Mouse (Mus musculus) CH12.LX (cell line): ENCODE measurements at regions not wholly inside any gene's neighbourhood (a gene's known extent, or its start where the extent isn't known, plus 50 kb on each side); places are given as distances from the start of the nearest gene placed in this dataset.

Experiments
- DNase-seq: peaks from one replicate; pipeline ENCODE4 v3.0.0-alpha.2; 2013; ENCODE audit errors: extremely low read depth
- H3K27ac ChIP-seq: 2 replicates; pipeline ENCODE4 v1.5.1; 2012; ENCODE audit warnings: low read depth, mild to moderate bottlenecking, control low read depth, moderate library complexity; ENCODE audit not compliant: insufficient read depth
- H3K27me3 ChIP-seq: replicated peaks from 2 replicates; pipeline ENCODE3; 2012; ENCODE audit warnings: inconsistent platforms
- H3K36me3 ChIP-seq, 2 experiments: replicated peaks in 1 of 2; 2 replicates each; pipeline versions ENCODE3 to v1.6.1; 2012; ENCODE audit warnings: inconsistent platforms in 1 of 2, low read length in 1 of 2, mild to moderate bottlenecking in 1 of 2, mixed read lengths in 1 of 2, moderate library complexity in 1 of 2; ENCODE audit not compliant: control insufficient read depth in 1 of 2, insufficient read depth in 1 of 2
- H3K4me1 ChIP-seq, 2 experiments: 2 replicates each; pipeline ENCODE4 v1.6.1; 2012; ENCODE audit warnings: inconsistent platforms in 1 of 2, moderate library complexity in 1 of 2; ENCODE audit not compliant: insufficient read depth in 2 of 2, control insufficient read depth in 1 of 2
- H3K4me2 ChIP-seq: 2 replicates; pipeline ENCODE4 v1.6.1; 2012; ENCODE audit warnings: low read depth, mild to moderate bottlenecking, control low read depth; ENCODE audit not compliant: poor library complexity, insufficient read depth, severe bottlenecking
- H3K4me3 ChIP-seq, 3 experiments: fragments of 150-350 bp in 1 of 3; sonication (generic) in 1 of 3; replicated peaks in 1 of 3; 2 replicates each; pipeline versions ENCODE3 to v1.5.1; 2011 to 2012; ENCODE audit warnings: low read depth in 2 of 3, low read length in 2 of 3, mild to moderate bottlenecking in 2 of 3, moderate library complexity in 2 of 3, control low read depth in 1 of 3, improper control_type of control experiment in 1 of 3, inconsistent platforms in 1 of 3, mixed read lengths in 1 of 3; ENCODE audit not compliant: poor library complexity in 1 of 3
- H3K79me2 ChIP-seq: replicated peaks from 2 replicates; pipeline ENCODE4 v1.6.1; 2012; ENCODE audit warnings: mild to moderate bottlenecking, moderate library complexity; ENCODE audit not compliant: control insufficient read depth, poor library complexity, insufficient read depth, severe bottlenecking; ENCODE audit errors: extremely low read depth
- H3K9ac ChIP-seq: 2 replicates; pipeline ENCODE4 v1.6.1; 2012; ENCODE audit warnings: low read depth, mild to moderate bottlenecking, control low read depth, moderate library complexity; ENCODE audit not compliant: insufficient read depth
- H3K9me3 ChIP-seq: replicated peaks from 2 replicates; pipeline ENCODE3; 2012; ENCODE audit warnings: low read length, inconsistent platforms, mixed read lengths
- CHD1 ChIP-seq: IDR thresholded peaks from 2 replicates; pipeline ENCODE4 v1.6.1; 2012; ENCODE audit warnings: low read depth, low read length, improper control_type of control experiment, inconsistent platforms
- CHD2 ChIP-seq: IDR thresholded peaks from 2 replicates; pipeline ENCODE4 v1.6.1; 2011; ENCODE audit warnings: low read length, improper control_type of control experiment
- ELF1 ChIP-seq: IDR thresholded peaks from 2 replicates; pipeline ENCODE4 v1.6.1; 2014; ENCODE audit warnings: low read depth, mild to moderate bottlenecking, inconsistent platforms, low read length, improper control_type of control experiment
- ETS1 ChIP-seq: conservative IDR thresholded peaks from 2 replicates; pipeline ENCODE4 v1.6.1; 2012; ENCODE audit warnings: low read depth, mild to moderate bottlenecking, inconsistent platforms, low read length, improper control_type of control experiment, moderate library complexity
- GABPA ChIP-seq: IDR thresholded peaks from 2 replicates; pipeline ENCODE4 v1.6.1; 2012; ENCODE audit warnings: low read depth, low read length, improper control_type of control experiment, inconsistent platforms; ENCODE audit not compliant: insufficient replicate concordance
- HCFC1 ChIP-seq: IDR thresholded peaks from 2 replicates; pipeline ENCODE4 v1.6.1; 2012; ENCODE audit warnings: low read depth, mild to moderate bottlenecking, inconsistent platforms, low read length, improper control_type of control experiment
- IRF4 ChIP-seq: IDR thresholded peaks from 2 replicates; pipeline ENCODE4 v1.6.1; 2014; ENCODE audit warnings: low read depth, mild to moderate bottlenecking, inconsistent platforms, low read length, improper control_type of control experiment
- JUN ChIP-seq: IDR thresholded peaks from 2 replicates; pipeline ENCODE4 v1.6.1; 2011; ENCODE audit warnings: low read depth, mild to moderate bottlenecking, low read length, improper control_type of control experiment, moderate library complexity; ENCODE audit not compliant: insufficient read depth
- JUND ChIP-seq: conservative IDR thresholded peaks from 2 replicates; pipeline ENCODE4 v1.6.1; 2011; ENCODE audit warnings: low read depth, low read length, improper control_type of control experiment
- KAT2A ChIP-seq: IDR thresholded peaks from 2 replicates; pipeline ENCODE4 v1.6.1; 2012; ENCODE audit warnings: low read length, improper control_type of control experiment, inconsistent platforms; ENCODE audit not compliant: insufficient replicate concordance
- MAFK ChIP-seq: IDR thresholded peaks from 2 replicates; pipeline ENCODE4 v1.6.1; 2011; ENCODE audit warnings: low read length, improper control_type of control experiment; ENCODE audit not compliant: insufficient replicate concordance
- MAX ChIP-seq: IDR thresholded peaks from 2 replicates; pipeline ENCODE4 v1.6.1; 2011; ENCODE audit warnings: low read length, improper control_type of control experiment
- MAZ ChIP-seq: IDR thresholded peaks from 2 replicates; pipeline ENCODE4 v1.6.1; 2012; ENCODE audit warnings: low read depth, mild to moderate bottlenecking, inconsistent platforms, low read length, improper control_type of control experiment, moderate library complexity
- MEF2A ChIP-seq: IDR thresholded peaks from 2 replicates; pipeline ENCODE4 v1.6.1; 2014; ENCODE audit warnings: low read depth, mild to moderate bottlenecking, inconsistent platforms, low read length, improper control_type of control experiment, borderline replicate concordance
- MYC ChIP-seq: IDR thresholded peaks from 2 replicates; pipeline ENCODE4 v1.6.1; 2011; ENCODE audit warnings: low read depth, mild to moderate bottlenecking, improper control_type of control experiment, low read length
- PAX5 ChIP-seq: IDR thresholded peaks from 2 replicates; pipeline ENCODE4 v1.6.1; 2012; ENCODE audit warnings: low read length, inconsistent platforms, mixed read lengths
- POLR2A ChIP-seq: IDR thresholded peaks from 2 replicates; pipeline ENCODE4 v1.6.1; 2011; ENCODE audit warnings: low read depth, mild to moderate bottlenecking, improper control_type of control experiment, low read length
- RAD21 ChIP-seq: IDR thresholded peaks from 2 replicates; pipeline ENCODE4 v1.6.1; 2011; ENCODE audit warnings: low read depth, mild to moderate bottlenecking, low read length, improper control_type of control experiment, moderate library complexity
- RCOR1 ChIP-seq: conservative IDR thresholded peaks from 2 replicates; pipeline ENCODE4 v1.6.1; 2012; ENCODE audit warnings: low read depth, mild to moderate bottlenecking, inconsistent platforms, low read length, improper control_type of control experiment
- SMC3 ChIP-seq: IDR thresholded peaks from 2 replicates; pipeline ENCODE4 v1.6.1; 2011; ENCODE audit warnings: low read depth, low read length, improper control_type of control experiment
- TCF12 ChIP-seq: IDR thresholded peaks from 2 replicates; pipeline ENCODE4 v1.6.1; 2014; ENCODE audit warnings: low read depth, mild to moderate bottlenecking, inconsistent platforms, low read length, improper control_type of control experiment
- UBTF ChIP-seq: IDR thresholded peaks from 2 replicates; pipeline ENCODE4 v1.6.1; 2012; ENCODE audit warnings: low read depth, mild to moderate bottlenecking, inconsistent platforms, low read length, improper control_type of control experiment, moderate library complexity
- USF2 ChIP-seq: conservative IDR thresholded peaks from 2 replicates; pipeline ENCODE4 v1.6.1; 2011; ENCODE audit warnings: low read depth, low read length, improper control_type of control experiment
- ZKSCAN1 ChIP-seq: IDR thresholded peaks from 2 replicates; pipeline ENCODE4 v1.6.1; 2012; ENCODE audit warnings: low read depth, inconsistent platforms, low read length, improper control_type of control experiment, borderline replicate concordance
- ZMIZ1 ChIP-seq: IDR thresholded peaks from 2 replicates; pipeline ENCODE4 v1.6.1; 2012; ENCODE audit warnings: low read depth, mild to moderate bottlenecking, inconsistent platforms, low read length, improper control_type of control experiment
- ZNF384 ChIP-seq: IDR thresholded peaks from 2 replicates; pipeline ENCODE4 v1.6.1; 2012; ENCODE audit warnings: low read depth, low read length, improper control_type of control experiment, inconsistent platforms
- dilution Hi-C: fragments of 300-500 bp; cut with MboI; formaldehyde crosslinking; loops from 2 replicates; pipeline ENCODE4 v1.14.3; 2020; ENCODE audit warnings: low sequenced_read_pairs; ENCODE audit not compliant: extremely low pct_unique_long_range_greater_than_20kb, extremely low pct_ligation_motif_present
- in situ Hi-C: fragments of 300-500 bp; cut with MboI; formaldehyde crosslinking; loops from 3 replicates; pipeline ENCODE4 v1.14.3; 2019; ENCODE audit warnings: low sequenced_read_pairs, low pct_ligation_motif_present, low pct_unique_long_range_greater_than_20kb, mixed read lengths

DNA sequence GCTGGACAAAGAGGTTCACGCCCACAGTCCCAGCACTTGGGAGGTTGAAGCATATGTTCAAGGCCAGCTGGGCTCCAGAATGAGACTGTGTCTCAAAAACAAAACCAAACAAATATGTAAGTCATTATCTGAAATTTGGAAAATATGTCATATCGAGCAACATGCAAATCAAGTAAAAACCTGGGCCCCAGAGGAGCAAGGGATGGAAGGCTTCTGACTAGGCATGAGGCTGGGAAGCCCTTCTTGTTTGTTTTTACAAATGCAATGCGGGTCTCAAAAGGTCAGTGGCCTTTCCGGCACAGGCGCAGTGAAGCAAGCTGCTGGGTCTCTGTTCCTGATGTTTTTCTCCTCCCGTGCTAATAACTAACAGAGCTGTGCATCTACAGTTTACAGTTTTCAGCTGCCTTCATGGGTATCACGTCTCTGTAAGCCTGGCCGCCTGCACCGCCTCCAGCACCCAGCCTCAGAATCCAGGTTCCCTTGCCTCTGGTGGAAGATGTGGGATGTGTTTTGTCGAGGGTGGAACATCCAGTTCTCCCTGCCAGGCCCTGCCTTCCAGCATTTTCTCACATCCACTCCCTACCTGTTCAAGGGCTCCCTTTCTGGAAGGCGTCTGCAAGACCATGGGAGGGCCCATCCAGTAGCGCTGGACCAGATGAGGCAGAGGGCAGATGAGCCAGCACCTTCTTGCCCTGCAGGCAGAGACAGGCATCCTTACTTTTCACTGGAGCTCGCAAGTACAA is 93.5 kb upstream of the Sipa1l1 start:
- no peak for DNase-seq
- in situ Hi-C loops: no loop called here
- TF ChIP-seq KAT2A: no peak
- TF ChIP-seq RCOR1: no peak
- TF ChIP-seq ZNF384: no peak
- no peak for TF ChIP-seq MEF2A
- no peak for TF ChIP-seq GABPA
- TF ChIP-seq MAX: no peak
- TF ChIP-seq MAFK: no peak
- TF ChIP-seq IRF4: no peak
- no peak for TF ChIP-seq ZMIZ1
- H3K9me3 ChIP-seq: no peaks in the 10 kb centered on the region
- no peaks in the 10 kb centered on the region for H3K79me2 ChIP-seq
- H3K27ac ChIP-seq: no peak overlapping the region
- no peak overlapping the region for H3K4me2 ChIP-seq
- no peak overlapping the region for H3K4me3 ChIP-seq
- H3K27me3 ChIP-seq: no peaks in the 10 kb centered on the region
- H3K4me1 ChIP-seq: peaks cover 0 to 3% of the 10 kb centered on the region in 2 experiments; a peak in 1 of 4 replicates
- H3K36me3 ChIP-seq: no peaks in the 10 kb centered on the region
- dilution Hi-C loops: no loop called here
- no peak overlapping the region for H3K9ac ChIP-seq

DNA sequence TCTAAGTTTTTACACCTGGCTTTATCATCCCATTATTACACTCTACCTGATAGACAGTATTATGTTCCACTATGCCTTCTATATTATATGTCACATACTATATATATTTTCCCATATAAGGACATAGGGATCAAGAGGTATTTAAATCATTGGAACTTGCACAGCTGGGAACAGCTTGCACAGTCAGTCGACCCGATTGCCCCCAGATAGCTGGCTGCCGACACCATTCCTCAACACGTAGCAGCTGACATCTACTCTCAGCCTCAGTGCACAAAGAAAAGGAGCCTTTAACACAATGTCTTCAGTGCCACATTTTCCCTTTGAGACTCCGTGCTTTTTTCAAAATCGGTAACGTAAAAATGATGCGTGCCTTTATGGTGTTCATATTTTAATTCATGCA is 92.4 kb upstream of the Sipa1l1 start:
- dilution Hi-C loops: no loop called here

DNA sequence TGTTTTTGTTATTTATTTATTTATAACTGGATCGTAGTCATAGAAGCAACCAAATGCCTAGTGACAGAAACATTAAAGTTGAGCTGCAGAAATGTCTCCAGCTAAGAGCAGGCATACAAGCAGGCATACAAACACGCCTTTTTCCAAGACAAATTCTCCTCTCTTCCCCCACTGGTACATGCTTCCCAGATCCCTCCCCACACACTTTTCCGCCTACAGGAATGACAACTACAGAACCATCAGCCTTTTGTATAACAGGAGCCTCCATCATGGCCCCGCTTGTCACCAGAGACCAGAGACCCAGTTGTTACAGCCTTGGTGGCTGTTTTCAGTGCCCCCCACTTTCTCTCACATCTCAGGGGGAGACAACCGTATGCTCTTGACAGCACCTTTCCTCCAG is 91.2 kb upstream of the Sipa1l1 start:
- Histone ChIP-seq H3K79me2 (no peaks in the 10 kb centered on the region), H3K27ac (no peak overlapping the region), H3K36me3 (no peaks in the 10 kb centered on the region), H3K9ac (no peak overlapping the region), H3K9me3 (no peaks in the 10 kb centered on the region), H3K4me3 (no peak overlapping the region), H3K27me3 (no peaks in the 10 kb centered on the region), H3K4me2 (no peak overlapping the region), H3K4me1 (peaks cover 0 to 3% of the 10 kb centered on the region in 2 experiments; a peak in 1 of 4 replicates)
- in situ Hi-C loops: no loop called here
- dilution Hi-C loops: no loop called here
- DNase-seq: no peak
- no peak for TF ChIP-seq RAD21
- no peak for TF ChIP-seq JUND
- no peak for TF ChIP-seq ETS1
- TF ChIP-seq CHD1: no peak
- no peak for TF ChIP-seq HCFC1
- no peak for TF ChIP-seq POLR2A
- no peak for TF ChIP-seq TCF12
- TF ChIP-seq UBTF: no peak
- TF ChIP-seq MAFK: no peak
- TF ChIP-seq PAX5: no peak
- TF ChIP-seq ELF1: no peak
- no peak for TF ChIP-seq CHD2
- no peak for TF ChIP-seq MAZ
- no peak for TF ChIP-seq RCOR1
- no peak for TF ChIP-seq ZMIZ1
- TF ChIP-seq MYC: no peak
- TF ChIP-seq KAT2A: no peak

More for the DNA sequence above, 92.4 kb upstream of the Sipa1l1 start:
- Histone ChIP-seq H3K9me3 (no peaks in the 10 kb centered on the region), H3K27ac (no peak overlapping the region), H3K4me3 (no peak overlapping the region), H3K4me2 (no peak overlapping the region)
- TF ChIP-seq SMC3: no peak
- no peak for TF ChIP-seq USF2
- no peak for TF ChIP-seq GABPA
- TF ChIP-seq KAT2A: no peak
- no peak for TF ChIP-seq POLR2A
- TF ChIP-seq JUN: no peak
- TF ChIP-seq ZKSCAN1: no peak
- no peak for TF ChIP-seq RAD21
- TF ChIP-seq, all 38 proteins: peak for 0
- Histone ChIP-seq H3K36me3 (no peaks in the 10 kb centered on the region), H3K27me3 (no peaks in the 10 kb centered on the region), H3K79me2 (no peaks in the 10 kb centered on the region), H3K4me1 (peaks cover 0 to 3% of the 10 kb centered on the region in 2 experiments; a peak in 1 of 4 replicates), H3K9ac (no peak overlapping the region)
- no peak for DNase-seq
- in situ Hi-C loops: no loop called here
